Mouse (Mus musculus) heart, adult 10 weeks (tissue): ENCODE measurements around the gene Ptpdc1. TPM values are rescaled to one million over a fixed set of nuclear protein-coding genes. Genes with fewer than 3 reads are reported as not detected.

Experiments
- polyA plus RNA-seq: library from polyadenylated mRNA; stranded (reverse); fragments of 350-450 nt; fragmentation: Illumina TruSeq; extraction: RNeasy Lipid Tissue Mini Kit (QIAGEN cat#74804); gene quantifications from one replicate; pipeline ENCODE4 v1.2.3, GENCODE M21; 2014; ENCODE audit warnings: low read depth, low replicate concordance

Ptpdc1 gene
- polyA plus RNA-seq = 6.6 TPM

DNA sequence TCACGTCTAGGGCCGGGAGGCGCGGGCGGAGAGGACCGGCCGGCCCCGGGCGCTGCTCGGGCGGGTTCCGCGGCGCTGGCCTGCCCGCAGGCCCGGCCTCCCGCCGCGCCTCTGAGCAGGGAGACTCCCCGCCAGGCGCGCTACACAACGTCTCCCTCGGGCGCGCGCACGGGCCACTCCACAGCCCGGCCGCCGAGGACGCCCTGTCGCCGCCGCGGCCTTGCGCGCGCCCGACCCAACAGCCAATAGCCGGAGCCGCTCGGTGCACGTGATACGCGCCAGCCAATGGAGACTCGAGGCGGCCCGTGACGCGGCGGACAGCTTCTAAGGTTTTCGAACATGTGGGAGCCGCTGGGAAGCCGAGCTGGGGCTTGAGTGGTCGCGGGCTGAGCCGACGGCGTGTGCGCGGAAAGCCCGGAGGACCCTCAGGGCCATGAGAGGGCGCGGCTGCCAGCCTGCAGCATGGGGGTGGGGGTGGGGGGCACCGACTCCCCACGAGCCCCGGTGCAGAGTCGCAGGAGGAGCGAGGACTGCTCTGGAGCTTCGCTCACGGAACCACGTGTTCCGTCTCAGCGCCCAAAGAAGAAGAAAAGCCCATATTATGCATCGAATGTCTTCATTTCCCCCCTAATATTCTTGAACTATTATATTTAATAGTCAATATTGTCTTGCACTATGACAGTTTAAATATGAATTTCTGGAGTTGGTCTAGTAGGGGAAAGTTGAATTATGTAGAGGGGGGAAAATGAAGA, at the start of gene Ptpdc1:
Ptpdc1 (minus strand) TSS at position 232 of the 752 bp plus-strand sequence.

GRCm38 (mm10) chr13:48662431-48663143, 37.1 kb upstream of the Ptpdc1 start, which contains the start of gene Barx1:
TSS of gene Barx1 (plus strand) at chr13:48662998.

Other genes starting within 250 kb of the Ptpdc1 start
- 4.9 TPM for gene Zfp169, start 112.2 kb downstream of the Ptpdc1 start, polyA plus RNA-seq
- gene A830005F24Rik, start 112.1 kb downstream of the Ptpdc1 start, polyA plus RNA-seq = not detected
- not detected for gene Barx1, start 37.3 kb upstream of the Ptpdc1 start, polyA plus RNA-seq
- gene Phf2, start 245.5 kb upstream of the Ptpdc1 start, polyA plus RNA-seq = 23.6 TPM